Mouse (Mus musculus): ENCODE results near the gene Zfyve28. TPM values are rescaled to one million over a fixed set of nuclear protein-coding genes. Genes with fewer than 3 reads are reported as not detected.

The Zfyve28 gene
- 4.6 TPM for total RNA-seq (2023)

GRCm38 (mm10) chr5:34288154-34288716 is at the start of gene Zfyve28, which contains the start of gene Cfap99:
Gene Zfyve28 (minus strand): TSS chr5:34288449.
Gene Cfap99 (plus strand): TSS chr5:34288600.

GRCm38 (mm10) chr5:34336097-34336774 is 48.0 kb upstream of the Zfyve28 start, which contains the start of gene Rnf4:
Gene Rnf4 (plus strand): TSS chr5:34336289.

GRCm38 (mm10) chr5:34187601-34188316 is 100.5 kb downstream of the Zfyve28 start, which contains the start of gene Mxd4:
Gene Mxd4 (minus strand): TSS chr5:34187720.

GRCm38 (mm10) chr5:34168950-34169891 is 119.0 kb downstream of the Zfyve28 start, which contains the start of the genes Poln and Haus3:
Gene Poln (minus strand): TSS chr5:34169448.
Gene Haus3 (minus strand): TSS chr5:34169527.

Other genes with a start within 250 kb of the Zfyve28 start
- 1.5 TPM for gene Poln, start 119.0 kb downstream of the Zfyve28 start, total RNA-seq (2023)
- gene Haus3, start 118.9 kb downstream of the Zfyve28 start, total RNA-seq (2023), result 42.7 TPM
- 92.5 TPM for gene Mxd4, start 100.7 kb downstream of the Zfyve28 start, total RNA-seq (2023)
- not detected for gene Cfap99, start 151 bp upstream of the Zfyve28 start, total RNA-seq (2023)
- gene Rnf4, start 47.8 kb upstream of the Zfyve28 start, total RNA-seq (2023), result 233 TPM
- 91.0 TPM for gene Fam193a, start 81.5 kb upstream of the Zfyve28 start, total RNA-seq (2023)
- gene Tnip2, start 225.5 kb upstream of the Zfyve28 start, total RNA-seq (2023), result 18.4 TPM
- 11.1 TPM for gene Sh3bp2, start 237.4 kb upstream of the Zfyve28 start, total RNA-seq (2023)

Data from CD4-positive naive resting alpha-beta T cell, adult 57 days (primary cell).